Mouse (Mus musculus): ENCODE data around the gene Dhdds. TPM values are rescaled to one million over a fixed set of nuclear protein-coding genes. Genes with fewer than 3 reads are reported as not detected.

The Dhdds gene
- 10 to 100 TPM; 42.8 to 53.9 TPM for total RNA-seq (2021)
- long read RNA-seq, experiment 1, transcript Dhdds-209 (9 exons, 3,219 nt) = major isoform, 5 of 19 reads
- long read RNA-seq, experiment 1, partial matches to known transcripts = 0 of 19 reads
- long read RNA-seq, experiment 1, other reads (novel, unspliced or antisense) = 12 of 19 reads
- long read RNA-seq, experiment 2, partial matches to known transcripts = 0 of 7 reads
- long read RNA-seq, experiment 2, other reads (novel, unspliced or antisense) = 2 of 7 reads

DNA sequence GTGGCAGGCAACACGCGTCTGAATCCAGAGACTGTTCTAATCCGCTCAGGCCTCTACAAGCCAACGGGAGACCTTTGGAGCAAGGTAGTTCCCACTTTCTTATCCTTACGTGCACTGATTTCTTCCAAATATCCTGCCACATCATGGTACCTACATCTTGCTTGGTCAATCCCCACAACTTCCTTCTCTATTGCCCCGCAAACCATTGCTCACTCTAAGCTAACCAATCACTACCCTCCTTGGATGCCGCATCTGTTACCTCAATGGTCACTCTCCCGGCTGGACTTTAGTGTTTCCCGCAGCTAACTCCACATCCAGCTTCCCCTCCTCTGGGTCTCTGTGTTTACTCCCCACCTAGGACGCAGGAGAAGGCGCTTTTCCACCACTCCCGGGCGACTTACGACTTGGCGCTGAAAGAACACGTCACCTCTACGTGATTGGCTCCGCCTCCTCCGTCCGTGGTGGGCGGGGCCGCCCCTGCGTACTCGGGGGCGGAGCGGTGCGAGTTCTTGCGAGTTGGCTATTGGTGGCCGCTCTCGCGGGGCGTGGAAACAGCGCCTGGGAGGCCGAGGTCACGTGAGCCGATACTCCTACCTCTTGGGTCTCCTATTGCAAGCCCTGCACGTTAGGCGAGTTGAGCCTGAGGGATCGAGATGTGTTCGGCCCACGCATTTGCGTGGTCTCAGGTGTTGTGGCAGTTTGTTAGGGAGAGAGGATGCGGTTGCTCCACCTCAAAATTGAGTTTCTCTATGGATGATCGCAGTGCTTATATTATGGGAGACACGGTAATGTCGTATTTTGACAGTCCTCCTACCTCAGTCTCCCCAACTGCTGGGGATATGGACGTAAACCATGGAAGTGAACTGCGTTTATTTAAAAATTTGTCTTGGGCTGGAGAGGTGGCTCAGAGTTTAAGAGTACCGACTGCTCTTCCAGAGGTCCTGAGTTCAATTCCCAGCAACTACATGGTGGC is at the start of gene Dhdds:
Gene Dhdds, minus strand, starts transcription at position 453 of the 973 bp plus-strand sequence.
- peak; percentile 96 to 97 for DNase-seq

DNA sequence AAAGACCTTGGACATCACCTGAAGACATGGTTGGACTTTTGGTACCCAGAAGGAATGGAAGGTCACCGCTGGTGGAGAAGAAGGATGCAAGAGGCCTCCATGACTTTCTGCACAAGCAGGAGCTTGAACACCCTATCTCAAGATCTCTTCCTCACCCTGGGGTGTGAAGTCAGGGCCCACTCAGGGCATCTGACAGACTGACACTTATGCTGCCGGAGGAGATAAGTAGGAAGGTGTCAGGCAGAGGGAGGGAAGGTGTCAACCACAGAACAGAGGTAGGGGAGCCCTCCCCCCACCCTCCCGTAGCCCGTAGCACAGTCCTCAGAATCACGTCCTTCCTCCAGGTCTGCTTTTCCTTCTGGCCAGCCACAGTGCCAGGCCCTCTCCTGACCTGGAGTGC is 46.9 kb upstream of the Dhdds start:
- no peak for DNase-seq

DNA sequence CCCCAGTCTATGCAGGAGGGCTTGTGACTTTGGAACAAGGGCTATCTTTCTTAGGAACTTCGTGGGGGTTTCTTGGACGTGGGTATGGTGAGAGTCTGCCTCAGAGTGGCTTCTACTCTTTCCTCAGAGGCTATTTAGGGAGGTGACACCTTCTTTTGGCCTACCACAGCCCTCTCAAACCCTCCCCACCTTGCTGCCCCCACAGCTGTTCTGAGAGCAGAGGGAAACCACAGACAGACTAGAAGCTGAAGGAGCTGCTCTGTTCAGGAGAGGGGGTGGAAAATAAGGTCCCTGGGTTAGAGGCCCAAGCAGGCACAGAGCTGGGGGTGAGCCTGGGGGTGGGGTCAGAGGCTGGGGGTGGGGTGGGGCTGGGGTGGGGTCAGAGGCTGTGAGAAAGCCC is 42.3 kb upstream of the Dhdds start:
- no peak for DNase-seq

DNA sequence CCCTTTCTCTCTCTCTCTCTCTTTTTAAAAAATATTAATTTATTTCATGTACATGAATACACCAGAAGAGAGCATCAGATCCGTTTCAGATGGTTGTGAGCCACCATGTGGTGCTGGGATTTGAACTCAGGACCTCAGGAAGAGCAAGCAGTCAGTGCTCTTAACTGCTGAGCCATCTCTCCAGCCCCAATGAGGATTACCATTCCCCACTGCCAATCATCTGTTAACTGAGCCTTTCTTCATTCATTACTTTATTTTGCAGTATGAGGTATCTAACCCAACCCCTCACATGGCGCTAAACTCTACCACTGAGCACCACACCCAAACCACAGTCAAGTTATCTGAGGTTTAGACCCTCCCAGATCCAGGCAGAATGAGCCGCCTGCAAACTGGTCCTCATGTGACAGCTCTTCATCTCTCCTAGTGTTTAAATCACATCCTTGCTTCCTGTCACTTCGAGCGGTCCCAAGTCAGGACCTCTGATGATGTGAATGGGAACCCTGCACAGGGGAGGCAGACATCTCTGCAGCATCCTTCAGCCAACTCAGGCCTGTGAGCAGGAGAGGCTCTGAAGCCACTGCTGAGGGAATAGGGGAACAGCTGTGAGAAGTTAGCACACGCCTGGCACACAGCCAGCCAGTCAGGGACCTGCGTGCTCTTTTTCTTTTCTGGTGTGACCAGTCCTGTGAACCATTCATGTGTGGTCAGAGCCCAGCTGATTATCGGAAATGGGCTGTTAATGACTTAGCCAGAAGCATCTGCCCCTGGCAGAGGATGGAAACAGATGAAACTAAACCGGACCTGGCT is 40.8 kb upstream of the Dhdds start:
- DNase-seq = no peak

DNA sequence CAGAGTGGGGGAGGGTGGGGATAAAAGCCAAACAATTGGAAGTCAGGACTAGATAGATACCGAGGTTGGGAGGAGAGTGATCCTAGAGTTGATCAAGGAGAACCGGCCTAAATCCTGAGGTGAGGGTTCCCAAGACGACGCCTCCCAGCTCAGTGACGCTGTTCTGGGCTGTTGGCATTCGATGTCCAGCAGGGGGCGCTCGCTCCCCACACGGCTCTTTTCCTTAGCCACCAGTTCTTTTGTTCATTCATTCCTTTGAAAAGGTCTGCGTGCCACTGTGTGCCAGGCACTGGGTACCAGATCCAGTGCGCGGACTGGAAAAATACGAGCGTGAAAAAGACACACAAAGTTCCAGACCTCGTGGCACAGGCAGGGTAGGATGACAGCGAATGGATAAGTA is 35.2 kb upstream of the Dhdds start:
- peak; percentile 77 to 86 for DNase-seq

DNA sequence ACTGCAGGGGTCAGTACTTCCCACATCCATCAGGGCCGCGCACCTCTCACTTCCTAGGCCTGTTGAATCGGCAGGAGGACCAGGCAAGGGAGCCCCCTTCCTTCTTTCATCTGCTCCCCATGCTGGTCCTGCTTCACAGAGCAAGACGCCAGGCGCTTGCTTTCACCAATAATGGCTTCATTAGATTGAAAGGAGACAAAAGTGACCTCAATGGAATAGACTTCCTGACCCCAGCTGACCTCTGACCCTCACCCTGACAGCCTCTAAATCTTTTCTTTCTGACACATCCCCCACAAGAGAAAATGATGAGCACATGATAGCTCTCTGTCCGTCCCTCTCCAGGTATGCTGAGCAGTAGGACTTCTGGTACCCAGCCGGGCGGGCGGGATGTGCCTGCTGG is 25.1 kb upstream of the Dhdds start:
- DNase-seq = no peak

DNA sequence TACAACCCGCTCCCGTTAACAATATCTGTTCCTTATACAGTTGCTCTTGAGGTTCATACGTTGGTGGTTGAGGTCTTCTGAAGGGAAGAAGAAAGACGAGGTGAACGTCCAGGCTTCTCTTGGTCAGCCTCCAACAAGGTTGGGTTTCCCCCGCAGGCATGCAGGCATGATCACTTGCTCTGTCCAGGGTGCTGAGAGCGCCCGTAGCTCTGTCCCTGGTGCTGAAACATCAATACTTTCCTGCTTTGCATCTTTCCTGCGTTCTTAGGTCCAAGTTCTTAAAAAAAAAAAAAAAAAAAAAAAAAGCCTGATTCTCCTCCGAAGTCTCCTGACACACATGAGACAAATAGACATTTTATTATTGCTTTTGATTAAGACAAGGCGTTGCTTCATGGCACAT is 19.9 kb upstream of the Dhdds start:
- peak; percentile 80 to 83 for DNase-seq

DNA sequence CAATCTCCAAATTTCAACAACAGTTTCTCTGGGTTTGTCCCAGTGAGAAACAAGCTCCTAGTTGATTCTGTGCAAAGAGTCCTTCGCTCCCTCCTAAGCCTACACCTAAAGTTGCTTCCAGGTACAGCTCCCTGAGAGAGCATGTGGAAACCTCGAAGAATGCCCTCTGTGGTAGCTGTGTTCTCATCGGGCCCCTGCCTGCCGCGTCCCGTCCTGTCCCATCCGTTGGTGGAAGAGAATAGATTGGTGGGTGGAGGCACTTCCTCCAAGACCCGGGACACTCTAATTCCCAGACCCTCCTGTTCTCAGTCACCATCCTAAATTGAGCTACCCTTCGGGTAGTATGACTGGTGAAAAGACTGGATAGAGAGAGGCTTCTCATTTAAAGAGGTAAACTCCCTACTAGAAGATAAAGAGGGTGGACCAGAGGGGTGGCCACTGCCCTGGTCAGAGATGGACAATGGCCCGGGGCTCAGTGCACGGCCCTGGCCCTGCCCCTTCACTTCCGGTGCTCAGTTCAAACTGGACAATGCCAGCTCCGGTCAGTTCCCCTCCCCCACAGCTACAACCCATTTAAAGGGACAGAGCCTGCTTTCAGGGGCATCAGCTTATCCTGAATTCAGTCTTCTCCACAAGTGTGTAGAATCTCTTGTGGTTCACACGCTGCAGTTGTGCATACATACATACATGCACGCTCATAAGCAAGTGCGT is 19.1 kb upstream of the Dhdds start:
- DNase-seq = no peak

DNA sequence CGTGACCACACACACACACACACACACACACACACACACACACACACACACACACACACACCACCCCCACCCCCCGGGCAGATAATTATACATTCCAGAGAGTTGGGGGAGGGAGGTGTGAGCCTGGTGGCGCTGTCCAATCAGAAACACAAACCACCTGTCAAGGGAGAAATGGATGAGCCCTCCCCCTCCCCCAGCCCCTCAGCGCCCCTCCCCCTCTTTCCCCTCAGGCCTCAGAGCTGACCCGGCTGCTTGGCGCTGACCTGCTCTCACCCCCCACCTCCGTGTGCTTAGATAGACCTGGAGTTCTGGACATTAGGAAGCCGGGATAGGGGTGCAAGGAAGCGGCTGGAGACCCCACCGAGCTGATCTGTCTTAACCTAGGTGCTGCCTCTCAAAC is 18.5 kb upstream of the Dhdds start:
- no peak for DNase-seq

DNA sequence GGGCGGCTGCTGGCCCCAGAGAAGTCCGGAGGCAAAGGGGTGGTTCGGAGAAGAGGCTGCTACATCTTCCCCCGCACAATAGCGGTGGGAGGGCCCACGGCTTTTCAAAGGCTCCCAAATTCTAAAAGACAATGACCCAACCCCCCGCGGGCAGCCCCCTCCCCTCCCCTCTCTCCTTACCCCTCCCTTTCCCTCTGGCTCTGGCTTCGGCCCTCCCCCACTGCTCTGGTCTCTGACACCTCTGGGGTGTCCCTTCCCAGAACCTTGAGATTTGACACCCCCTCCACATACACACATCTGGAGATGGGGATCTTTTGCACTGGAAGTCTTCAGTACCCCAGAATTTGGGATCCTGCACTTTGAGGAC is 18.0 kb upstream of the Dhdds start, which contains the start of gene Lin28a:
Gene Lin28a, minus strand, starts transcription at position 63 of the 367 bp plus-strand sequence.
- DNase-seq = no peak

DNA sequence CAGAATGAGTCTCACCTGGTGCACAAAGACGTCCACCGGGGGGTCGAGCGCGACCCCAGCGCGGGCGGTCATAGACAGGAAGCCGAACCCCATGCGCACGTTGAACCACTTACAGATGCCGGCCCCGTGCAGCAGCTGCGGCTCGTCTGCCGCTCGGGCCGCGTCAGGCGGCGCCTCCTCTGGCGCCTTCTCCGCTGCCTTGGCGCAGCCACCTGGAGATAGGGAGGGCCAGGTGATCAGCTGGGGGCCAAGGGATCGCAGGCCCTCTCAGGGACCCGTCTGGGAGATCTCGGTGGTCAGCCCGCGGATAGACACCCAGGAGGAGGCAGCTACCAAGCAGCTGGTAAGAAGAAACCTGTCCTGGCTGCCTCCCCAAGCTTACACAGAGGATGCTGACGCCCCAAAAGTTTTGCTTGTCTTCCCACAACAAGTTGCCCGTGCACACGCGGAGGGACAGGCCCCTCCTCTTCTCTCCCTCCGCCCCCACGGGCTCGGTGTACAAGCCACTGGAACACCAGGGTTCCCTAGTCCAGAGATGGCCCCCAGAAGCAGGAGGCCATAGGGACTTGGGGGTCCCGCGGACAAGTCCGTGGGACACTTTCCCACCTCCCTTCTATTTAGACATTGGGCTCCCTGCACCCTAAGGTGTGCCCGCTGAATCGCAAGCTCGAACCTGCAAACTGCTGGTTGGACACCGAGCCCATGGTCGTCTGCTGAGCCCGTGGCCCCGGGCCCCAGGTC is 17.5 kb upstream of the Dhdds start:
- no peak for DNase-seq

DNA sequence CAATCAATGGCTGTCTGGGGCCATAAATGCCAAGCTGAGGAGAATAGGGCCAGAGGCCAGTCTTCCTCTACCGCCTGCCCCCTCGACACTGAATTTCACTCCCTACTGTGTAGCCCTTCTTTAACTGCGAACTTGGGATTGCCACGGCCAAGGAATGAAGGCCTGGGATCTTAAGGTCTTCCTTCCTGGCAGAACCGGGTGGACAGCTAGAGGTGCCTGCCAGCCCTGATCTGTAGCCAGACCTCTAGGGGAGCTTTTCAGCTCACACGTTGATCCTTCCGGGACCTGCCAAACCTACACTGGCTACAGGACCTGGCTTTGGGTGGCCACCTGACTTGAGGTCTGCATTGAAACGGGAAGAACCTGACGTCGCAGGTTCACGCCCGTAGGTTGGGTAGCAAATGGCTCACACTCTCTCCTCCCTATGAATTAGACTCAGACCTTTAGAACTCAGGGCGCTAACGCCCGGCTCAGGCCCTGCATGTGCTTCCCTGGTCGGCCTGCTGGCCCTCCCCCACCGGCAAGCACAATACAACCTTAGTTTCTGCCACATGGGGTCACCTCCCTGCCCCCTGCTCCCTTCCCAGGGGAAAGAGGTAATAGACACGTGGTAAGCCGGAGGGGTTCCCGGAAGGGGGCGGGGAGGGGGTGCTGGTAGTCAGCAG is 16.6 kb upstream of the Dhdds start:
- no peak for DNase-seq

DNA sequence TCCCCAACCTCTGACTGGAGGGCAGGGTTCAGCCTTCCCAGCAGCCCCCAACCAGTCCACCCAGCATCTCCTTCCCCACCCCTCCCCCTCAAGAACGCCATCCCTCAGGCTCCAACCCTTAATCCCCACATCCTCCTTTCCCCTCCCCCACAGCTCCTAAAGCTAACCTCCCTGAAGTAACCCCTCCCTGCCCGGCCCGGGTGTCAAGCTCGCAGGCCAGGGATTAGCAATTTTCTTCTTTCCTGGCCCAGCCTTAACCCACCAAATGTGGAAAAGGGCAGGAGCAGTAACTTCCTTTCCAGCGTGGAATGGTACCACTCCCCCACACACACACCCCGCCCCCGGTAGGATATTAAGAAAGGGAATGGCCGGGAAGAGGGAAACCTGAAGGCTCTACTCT is 16.0 kb upstream of the Dhdds start:
- no peak for DNase-seq

DNA sequence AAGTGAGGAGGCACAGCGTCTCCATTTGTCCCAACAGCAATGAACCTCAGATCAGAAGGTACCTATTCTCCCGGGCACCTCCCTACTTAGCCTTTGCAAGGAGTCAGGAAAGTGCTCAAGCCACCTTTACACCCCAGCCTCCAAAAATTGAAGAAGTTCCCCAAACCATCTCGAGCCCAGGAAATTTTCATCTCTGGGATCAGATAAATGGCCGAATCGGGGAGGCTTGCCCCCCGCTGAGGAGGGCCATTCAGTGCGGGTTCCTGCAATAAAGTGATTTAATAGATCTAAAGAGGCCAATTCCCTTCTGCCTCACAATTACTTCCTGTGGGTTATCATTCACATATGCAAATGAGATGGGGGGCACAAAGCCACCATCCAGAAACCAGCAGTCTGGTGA is 15.5 kb upstream of the Dhdds start:
- DNase-seq = no peak

DNA sequence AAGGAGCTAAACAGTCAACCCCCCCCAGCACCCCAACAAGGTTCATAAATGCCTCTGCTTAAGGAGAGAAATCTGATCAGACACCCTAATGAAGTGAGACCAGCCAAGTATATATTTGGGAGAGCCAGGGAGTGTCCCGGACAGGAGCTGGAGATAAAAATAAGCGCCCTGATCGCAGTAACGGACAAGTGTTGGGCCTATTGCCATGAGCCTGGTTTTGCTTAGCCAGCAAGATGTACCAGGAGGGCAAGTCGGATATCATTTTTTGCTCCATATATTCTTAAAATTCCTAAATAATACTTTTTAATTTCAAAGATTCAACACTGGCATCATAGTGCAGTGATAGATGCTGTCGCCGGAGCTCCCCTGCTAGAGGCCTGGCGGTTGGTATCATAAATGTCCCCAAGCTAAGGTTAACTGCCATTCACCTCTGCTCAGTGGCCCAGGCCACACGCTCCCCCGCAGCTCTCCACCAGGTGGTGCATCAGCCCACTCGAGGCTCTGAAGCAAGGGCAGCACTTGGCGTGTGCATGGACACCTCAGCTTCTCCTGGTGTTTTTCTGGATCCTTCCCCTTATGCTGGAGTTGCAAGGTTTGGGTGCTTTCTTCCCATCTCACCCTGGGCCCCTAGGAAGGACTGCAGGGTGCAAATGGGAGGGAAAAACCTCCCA is 12.3 kb upstream of the Dhdds start:
- DNase-seq = no peak

DNA sequence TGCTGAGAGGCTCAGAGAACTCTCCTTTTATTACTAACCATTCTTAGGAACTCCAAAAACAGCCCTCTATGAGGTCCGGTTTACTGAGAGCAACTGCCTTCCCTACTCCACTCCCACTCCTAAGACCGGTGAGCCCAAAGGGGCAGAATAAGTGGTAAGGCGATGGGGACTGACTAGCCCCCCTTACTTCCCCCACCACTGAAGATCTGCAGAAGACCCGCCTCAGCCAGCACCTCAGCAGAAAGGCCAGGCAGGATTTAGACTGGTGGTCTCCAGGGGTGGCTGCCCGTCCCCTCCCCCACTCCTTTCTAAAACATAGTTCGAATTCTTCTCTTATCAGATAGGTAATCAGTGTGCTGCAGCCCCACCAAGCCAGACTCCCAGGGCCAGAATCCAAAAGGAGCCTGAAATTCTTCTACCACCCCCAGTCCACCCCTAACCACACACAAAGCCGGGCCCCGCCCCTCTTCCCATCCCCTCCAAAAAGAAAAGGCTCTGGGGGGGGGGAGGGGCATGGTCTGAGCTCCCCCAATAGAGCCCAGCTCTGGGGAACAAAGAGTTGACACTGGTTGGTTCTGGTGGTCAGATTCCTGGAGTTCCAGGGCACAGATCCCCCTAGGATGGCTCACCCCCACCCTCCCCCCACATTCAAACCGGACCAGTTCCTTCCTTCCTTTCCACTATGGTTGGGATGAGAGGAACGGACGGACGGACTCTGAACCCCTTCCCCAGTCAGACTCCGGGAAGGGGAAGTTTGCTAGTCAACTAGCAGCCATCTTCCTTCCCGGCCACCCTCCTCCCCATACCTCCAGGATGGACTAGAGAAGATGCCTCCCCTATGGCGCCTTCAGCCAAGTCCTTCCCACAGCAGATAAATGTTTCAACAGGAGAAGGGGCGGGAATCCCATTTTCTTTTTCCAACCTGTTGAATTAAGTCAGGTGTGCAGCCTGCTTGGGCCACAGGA is 11.0 kb upstream of the Dhdds start:
- DNase-seq = no peak

DNA sequence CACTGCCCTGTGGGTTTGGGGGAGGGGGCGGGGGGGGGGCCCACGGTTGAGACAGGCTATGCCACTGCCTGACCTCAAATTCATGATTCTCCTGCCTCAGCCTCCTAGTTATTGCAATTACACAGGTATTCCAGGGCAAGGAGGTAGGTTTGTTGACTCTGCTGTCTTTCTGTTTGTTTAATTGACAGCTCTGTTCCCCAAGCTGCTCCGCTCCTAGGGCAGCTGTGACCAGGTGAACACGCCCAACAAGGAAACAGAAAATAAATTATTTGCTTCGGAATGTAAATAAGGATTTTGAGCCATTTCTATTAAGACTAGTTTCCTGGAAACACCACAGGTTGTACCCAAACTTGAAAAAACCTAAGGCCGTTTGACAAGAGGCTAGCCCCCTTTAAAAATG is 9.0 kb upstream of the Dhdds start:
- DNase-seq = no peak

DNA sequence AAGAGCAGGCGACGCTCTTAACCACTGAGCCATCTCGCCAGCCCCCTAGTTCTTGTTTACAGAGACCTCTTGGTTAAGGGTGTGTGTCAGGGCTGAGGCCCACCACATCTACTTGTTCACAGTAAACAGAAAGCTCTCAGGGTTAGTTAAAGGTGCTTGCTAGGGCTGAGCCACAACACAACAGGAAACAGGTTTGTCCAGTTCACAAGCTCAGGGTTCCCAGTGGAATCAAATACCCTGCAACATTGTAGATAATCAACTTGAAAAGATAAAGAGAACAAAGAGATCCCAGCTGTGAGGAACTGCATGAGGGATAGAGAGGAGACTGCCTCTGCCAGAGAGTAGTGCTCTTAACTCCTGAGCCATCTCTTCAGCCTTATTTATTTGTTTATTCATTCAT is 6.1 kb upstream of the Dhdds start:
- no peak for DNase-seq
